Mouse (Mus musculus) forebrain, embryonic 16.5 days (tissue): ENCODE data around the gene Utf1. TPM values are rescaled to one million over a fixed set of nuclear protein-coding genes. Genes with fewer than 3 reads are reported as not detected.

ENCODE experiments used
- ATAC-seq: fragments of 200-750 bp; cut with Nextera tagmentation; 2 replicates; pipeline ENCODE4 v1.8.0; 2017; ENCODE audit warnings: mild to moderate bottlenecking, moderate library complexity
- H3K27ac ChIP-seq: fragments of 300-500 bp; sonication (generic); 2 replicates; pipeline ENCODE4 v1.5.1; 2014; ENCODE audit warnings: low read length, control low read depth
- H3K27me3 ChIP-seq: fragments of 300-500 bp; sonication (generic); replicated peaks from 2 replicates; pipeline ENCODE4 v1.6.1; 2014; ENCODE audit warnings: low read length; ENCODE audit not compliant: control insufficient read depth, insufficient read depth
- H3K36me3 ChIP-seq: fragments of 300-500 bp; sonication (generic); 2 replicates; pipeline ENCODE4 v1.6.1; 2014; ENCODE audit not compliant: control insufficient read depth, insufficient read depth
- H3K4me1 ChIP-seq: fragments of 300-500 bp; sonication (generic); replicated peaks from 2 replicates; pipeline ENCODE4 v1.6.1; 2014; ENCODE audit warnings: low read length; ENCODE audit not compliant: control insufficient read depth, insufficient read depth
- H3K4me2 ChIP-seq: fragments of 300-500 bp; sonication (generic); 2 replicates; pipeline ENCODE4 v1.6.1; 2014; ENCODE audit warnings: mild to moderate bottlenecking, low read length, control low read depth
- H3K4me3 ChIP-seq: fragments of 300-500 bp; sonication (generic); replicated peaks from 2 replicates; pipeline ENCODE4 v1.5.1; 2014; ENCODE audit warnings: mild to moderate bottlenecking, low read length, control low read depth
- H3K9ac ChIP-seq: fragments of 300-500 bp; sonication (generic); replicated peaks from 2 replicates; pipeline ENCODE4 v1.6.1; 2014; ENCODE audit warnings: low read depth, low read length, control low read depth
- H3K9me3 ChIP-seq: fragments of 300-500 bp; sonication (generic); 2 replicates; pipeline ENCODE4 v1.6.1; 2016; ENCODE audit warnings: low read length; ENCODE audit not compliant: control insufficient read depth
- WGBS: fragments of 180-500 bp; shearing (Covaris S2); extraction: QIAGEN DNeasy Blood & Tissue Kit; methylation state at CpG from one replicate; pipeline ENCODE4 v1.1.7; 2014; 5-methylcytosine and 5-hydroxymethylcytosine counted together
- polyA plus RNA-seq: library from polyadenylated mRNA; unstranded; fragments of >200 nt; fragmentation: Nextera tagmentation; extraction: Ambion mirVana; gene quantifications from 2 replicates; pipeline ENCODE4 v1.2.1, GENCODE M21; 2015

The Utf1 gene
- polyA plus RNA-seq, 1 experiment from 2014 or later: not detected

DNA sequence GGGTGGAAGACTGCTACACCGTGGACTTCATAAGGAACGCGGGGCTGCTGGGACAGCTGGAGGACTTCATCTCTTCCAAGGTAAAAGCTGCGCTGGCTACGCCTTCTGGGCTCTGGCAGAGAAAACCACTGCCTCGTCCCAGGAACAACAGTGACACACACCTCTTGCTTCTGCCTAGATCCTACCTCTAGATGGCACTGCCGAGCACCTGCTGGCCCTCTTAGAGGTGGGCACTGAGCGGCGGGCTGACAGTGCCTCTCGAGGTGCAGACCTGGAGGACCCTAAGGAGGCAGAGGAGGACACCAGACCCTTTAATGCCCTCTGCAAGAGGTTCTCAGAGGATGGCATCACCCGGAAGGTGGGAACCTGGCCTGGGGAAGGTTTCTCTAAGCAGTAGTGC is 12.9 kb upstream of the Utf1 start:
- Histone ChIP-seq H3K9me3 (no peaks in the 10 kb centered on the region), H3K4me1 (no peaks in the 10 kb centered on the region), H3K27me3 (no peaks in the 10 kb centered on the region), H3K4me2 (no peak overlapping the region), H3K36me3 (no peaks in the 10 kb centered on the region), H3K27ac (no peak overlapping the region), H3K9ac (no peak overlapping the region), H3K4me3 (no peak overlapping the region)
- 12% methylated on average over 11 of the region's 11 CpGs for WGBS
- no peak; the same call in 1 of the 2 replicates for ATAC-seq

- Histone ChIP-seq H3K4me2 (no peak overlapping the region), H3K4me3 (no peak overlapping the region), H3K36me3 (no peaks in the 10 kb centered on the region), H3K27me3 (peaks cover 11% of the 10 kb centered on the region; the same call in 1 of the 2 replicates), H3K9me3 (no peaks in the 10 kb centered on the region), H3K9ac (no peak overlapping the region), H3K27ac (no peak overlapping the region), H3K4me1 (no peaks in the 10 kb centered on the region)
- WGBS: 84% methylated on average over 10 of the region's 10 CpGs
- no peak for ATAC-seq
Measured at GRCm38 (mm10) chr7:139936705-139937104, 6.9 kb upstream of the Utf1 start.

DNA sequence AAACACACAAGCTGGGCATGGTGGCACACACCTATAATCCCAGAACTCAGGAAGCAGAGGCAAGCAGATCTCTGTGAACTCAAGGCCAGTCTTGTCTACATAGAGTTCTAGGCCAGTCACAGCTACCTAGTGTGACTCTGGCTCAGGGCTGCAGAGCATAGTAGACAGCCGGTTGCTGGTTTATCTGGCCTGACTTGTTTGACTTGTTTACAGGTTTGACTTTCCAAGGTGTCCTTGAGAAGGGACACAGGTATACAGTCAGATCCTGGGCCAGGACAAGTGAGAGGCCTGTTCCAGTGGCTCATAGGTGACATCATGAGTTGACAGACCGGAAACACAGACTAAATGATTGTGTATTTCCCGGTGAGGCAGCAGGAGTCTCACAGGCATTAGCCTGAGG is 6.5 kb upstream of the Utf1 start:
- WGBS: 87% methylated on average over 3 of the region's 3 CpGs
- H3K27ac ChIP-seq: no peak overlapping the region
- H3K36me3 ChIP-seq: no peaks in the 10 kb centered on the region

GRCm38 (mm10) chr7:139937810-139938209 is 5.8 kb upstream of the Utf1 start:
- no peaks in the 10 kb centered on the region for H3K4me1 ChIP-seq
- no peak overlapping the region for H3K4me2 ChIP-seq
- H3K9ac ChIP-seq: no peak overlapping the region
- WGBS: 74% methylated on average over 4 of the region's 5 CpGs
- H3K27me3 ChIP-seq: peaks cover 21% of the 10 kb centered on the region
- H3K4me3 ChIP-seq: no peak overlapping the region
- no peaks in the 10 kb centered on the region for H3K36me3 ChIP-seq
- no peak for ATAC-seq
- H3K27ac ChIP-seq: no peak overlapping the region
- H3K9me3 ChIP-seq: no peaks in the 10 kb centered on the region

More for the DNA sequence above, 6.5 kb upstream of the Utf1 start:
- H3K9ac ChIP-seq: no peak overlapping the region
- H3K9me3 ChIP-seq: no peaks in the 10 kb centered on the region
- peaks cover 14% of the 10 kb centered on the region for H3K27me3 ChIP-seq
- ATAC-seq: no peak
- no peak overlapping the region for H3K4me3 ChIP-seq
- no peaks in the 10 kb centered on the region for H3K4me1 ChIP-seq
- H3K4me2 ChIP-seq: no peak overlapping the region

DNA sequence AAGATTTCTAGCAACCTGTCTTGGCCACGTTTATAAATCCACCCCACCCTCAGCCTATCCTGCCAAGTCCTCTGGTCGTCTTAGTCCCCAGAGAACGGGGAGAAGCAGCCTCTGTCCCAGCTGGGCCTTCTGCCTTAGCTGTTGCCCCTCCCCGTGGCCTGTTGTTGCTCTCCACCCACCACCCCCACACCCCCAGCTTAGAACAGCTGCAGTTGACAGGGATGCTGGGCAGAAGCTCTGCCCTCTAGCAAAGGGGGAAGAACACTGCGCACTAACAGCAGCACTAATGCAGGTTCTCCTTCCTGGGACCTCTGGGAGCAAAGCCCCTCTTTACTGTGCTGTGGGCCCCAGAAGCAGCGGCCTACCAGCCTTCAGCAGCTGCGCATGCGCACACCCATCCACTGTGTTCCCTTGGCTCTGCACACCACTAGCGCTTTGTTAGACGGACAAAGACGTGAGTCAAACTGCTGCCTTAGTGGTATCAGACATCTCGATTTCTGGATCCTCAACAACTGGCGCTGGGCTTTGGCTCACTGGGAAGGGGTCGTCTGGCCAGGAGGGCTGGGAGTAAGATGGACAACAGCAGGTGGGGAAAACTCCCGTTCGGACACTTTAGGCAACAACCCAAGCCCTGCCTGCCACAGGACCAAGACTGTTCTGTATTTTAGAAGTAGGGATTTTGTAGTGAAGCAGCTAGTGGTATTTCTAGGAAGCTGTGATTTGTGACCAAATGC is 2.9 kb upstream of the Utf1 start:
- peaks cover 9% of the 10 kb centered on the region for H3K4me1 ChIP-seq
- no peak overlapping the region for H3K9ac ChIP-seq
- no peaks in the 10 kb centered on the region for H3K36me3 ChIP-seq
- H3K4me2 ChIP-seq: no peak overlapping the region
- no peak overlapping the region for H3K27ac ChIP-seq
- no peak for ATAC-seq
- H3K9me3 ChIP-seq: no peaks in the 10 kb centered on the region
- WGBS: 60% methylated on average over 16 of the region's 16 CpGs
- H3K4me3 ChIP-seq: no peak overlapping the region
- peaks cover 42% of the 10 kb centered on the region for H3K27me3 ChIP-seq

DNA sequence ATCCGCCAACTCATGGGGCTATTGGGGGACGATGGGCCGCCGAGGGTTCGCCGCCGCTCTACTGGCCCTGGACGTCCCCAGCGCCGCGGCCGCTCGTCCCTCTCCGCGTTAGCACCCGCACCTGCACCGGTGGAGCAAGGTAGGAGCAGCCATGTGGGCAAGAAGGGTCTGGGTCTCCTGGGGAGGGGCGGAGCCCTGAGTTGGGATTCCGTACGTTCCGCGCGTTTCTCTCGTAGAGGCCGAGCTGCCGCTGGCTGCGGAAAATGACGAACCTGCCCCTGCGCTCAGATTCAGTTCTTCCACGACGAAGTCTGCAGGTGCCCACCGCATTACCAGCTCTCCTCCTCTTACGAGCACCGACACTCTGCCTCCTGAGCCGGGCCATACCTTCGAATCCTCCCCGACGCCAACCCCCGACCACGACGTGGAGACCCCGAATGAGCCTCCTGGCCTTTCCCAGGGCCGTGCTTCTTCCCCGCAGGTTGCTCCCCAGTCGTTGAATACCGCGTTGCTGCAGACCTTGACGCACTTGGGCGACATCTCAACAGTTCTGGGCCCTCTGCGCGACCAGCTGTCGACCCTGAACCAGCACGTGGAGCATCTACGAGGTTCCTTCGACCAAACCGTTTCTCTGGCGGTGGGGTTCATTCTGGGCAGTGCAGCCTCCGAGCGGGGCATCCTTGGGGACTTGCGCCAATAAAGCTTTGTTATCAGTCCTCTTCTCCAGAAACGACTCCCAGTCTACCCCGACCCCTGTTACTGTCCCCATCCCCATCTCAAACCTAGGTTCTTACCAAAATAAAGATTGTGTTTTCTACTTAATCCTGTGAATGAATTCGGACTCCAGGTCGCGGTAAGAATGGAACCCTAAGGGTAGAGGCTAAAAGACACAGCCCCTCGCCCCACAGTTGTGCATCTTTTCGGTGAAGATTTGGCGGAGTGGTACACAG is 977 bp downstream of the Utf1 start:
- peaks cover 61% of the 10 kb centered on the region for H3K27me3 ChIP-seq
- H3K4me2 ChIP-seq: peak overlapping the region; percentile 52
- peaks cover 9% of the 10 kb centered on the region for H3K4me1 ChIP-seq
- no peak overlapping the region for H3K27ac ChIP-seq
- H3K9ac ChIP-seq: peak overlapping the region; percentile 22; the same call in 1 of the 2 replicates
- no peaks in the 10 kb centered on the region for H3K9me3 ChIP-seq
- peak overlapping the region; percentile 35 for H3K4me3 ChIP-seq
- no peaks in the 10 kb centered on the region for H3K36me3 ChIP-seq
- no peak for ATAC-seq
- 3% methylated on average over 68 of the region's 68 CpGs for WGBS

- no peaks in the 10 kb centered on the region for H3K9me3 ChIP-seq
- peaks cover 17% of the 10 kb centered on the region for H3K4me1 ChIP-seq
- no peaks in the 10 kb centered on the region for H3K36me3 ChIP-seq
- 14% methylated on average over 5 of the region's 5 CpGs for WGBS
- no peak for ATAC-seq
- H3K9ac ChIP-seq: no peak overlapping the region
- no peak overlapping the region for H3K27ac ChIP-seq
- no peak overlapping the region for H3K4me2 ChIP-seq
- no peak overlapping the region for H3K4me3 ChIP-seq
- peaks cover 66% of the 10 kb centered on the region for H3K27me3 ChIP-seq
Measured at GRCm38 (mm10) chr7:139945516-139945915, 1.9 kb downstream of the Utf1 start.

GRCm38 (mm10) chr7:139946032-139946431 is 2.4 kb downstream of the Utf1 start:
- 28% methylated on average over 5 of the region's 5 CpGs for WGBS
- no peak for ATAC-seq
- H3K4me3 ChIP-seq: no peak overlapping the region
- H3K4me2 ChIP-seq: no peak overlapping the region
- H3K9ac ChIP-seq: no peak overlapping the region
- peaks cover 22% of the 10 kb centered on the region for H3K4me1 ChIP-seq
- no peak overlapping the region for H3K27ac ChIP-seq
- H3K27me3 ChIP-seq: peaks cover 65% of the 10 kb centered on the region
- H3K36me3 ChIP-seq: no peaks in the 10 kb centered on the region
- H3K9me3 ChIP-seq: no peaks in the 10 kb centered on the region

DNA sequence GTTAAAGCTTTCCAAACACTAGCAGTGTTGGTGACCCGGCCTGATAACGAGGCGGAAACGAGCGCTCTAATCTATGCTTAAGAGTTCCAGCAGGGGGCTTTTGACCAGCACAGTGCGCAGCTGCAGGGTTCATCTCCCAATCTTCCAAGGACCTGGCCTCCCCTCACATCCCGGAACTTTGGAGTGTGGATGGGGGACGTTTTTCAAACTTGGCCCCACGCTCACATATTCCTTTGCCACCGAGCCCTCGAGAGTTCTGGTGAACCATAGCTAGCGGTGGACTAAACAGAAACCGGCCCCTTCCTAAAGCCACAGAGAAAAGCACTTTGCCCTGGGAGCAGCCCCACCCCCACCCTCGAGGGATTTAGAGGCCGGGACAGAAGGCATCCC is 6.3 kb downstream of the Utf1 start:
- Histone ChIP-seq H3K4me2 (peak overlapping the region; percentile 52), H3K9me3 (no peaks in the 10 kb centered on the region), H3K9ac (no peak overlapping the region), H3K4me3 (peak overlapping the region; percentile 29), H3K4me1 (peaks cover 16% of the 10 kb centered on the region), H3K36me3 (no peaks in the 10 kb centered on the region), H3K27ac (no peak overlapping the region), H3K27me3 (peaks cover 46% of the 10 kb centered on the region)
- WGBS: 1% methylated on average over 15 of the region's 15 CpGs
- peak; percentile 71; the same call in 1 of the 2 replicates for ATAC-seq
